20 mouse cellular contexts compared by ENCODE assay signal in genomic region chr7:34659386-34660085, GRCm38 (mm10). TPM values are rescaled to one million over a fixed set of nuclear protein-coding genes. Genes with fewer than 3 reads are reported as not detected.
DNase-seq lines count a peak whose midpoint lies in the region; ATAC-seq and TF ChIP-seq lines count a peak whose summit lies in the region.
"Had no signal": no experiment of that assay in that cellular context is flagged by ENCODE, and none has a peak within 500 bp of the region (broad histone marks: within the 10 kb centered on the region; RNA-seq: fewer than 3 reads in every experiment).

No protein-coding gene starts in this region.

- H3K9ac ChIP-seq in kidney, embryonic 15.5 days = no peak overlapping the region
- H3K9ac ChIP-seq in liver, postnatal 0 days (replicated peaks) = no peak overlapping the region
- H3K9ac ChIP-seq in hindbrain, embryonic 13.5 days = no peak overlapping the region
- H3K9ac ChIP-seq: embryonic facial prominence, embryonic 12.5 days; forebrain, embryonic 15.5 days; heart, embryonic 13.5 days; lung, embryonic 15.5 days; midbrain, embryonic 12.5 days had no signal

- no peaks in the 10 kb centered on the region for H3K27me3 ChIP-seq in kidney, embryonic 15.5 days
- H3K27me3 ChIP-seq in embryonic facial prominence, embryonic 10.5 days (replicated peaks; ENCODE audit: low read depth, poor library complexity, severe bottlenecking) = no peaks in the 10 kb centered on the region
- peaks cover 15% of the 10 kb centered on the region for H3K27me3 ChIP-seq in liver, postnatal 0 days (ENCODE audit: insufficient read depth, low read length)
- no peaks in the 10 kb centered on the region for H3K27me3 ChIP-seq in hindbrain, embryonic 13.5 days
- H3K27me3 ChIP-seq: embryonic facial prominence, embryonic 12.5 days; forebrain, embryonic 15.5 days had no signal

- no peak for TF ChIP-seq CTCF in liver, postnatal 0 days (IDR thresholded peaks at IDR 0.05; ENCODE audit: low read depth)

- peak; percentile 65 for DNase-seq in kidney, adult 18-20 months
- DNase-seq in embryonic facial prominence, embryonic 10.5 days (ENCODE audit: low spot score) = no peak
- DNase-seq in kidney, postnatal 14 days = peak; percentile 47
- DNase-seq in liver, postnatal 0 days = peak; percentile 57
- DNase-seq in left cerebral cortex, postnatal 4 days = no peak
- DNase-seq: cerebellum, adult 11-12 months; cerebellum, postnatal 36 days; heart, postnatal 36 days; right cerebral cortex, postnatal 25 days; thymus, postnatal 14 days had no signal

- 60% methylated on average over 6 of the region's 6 CpGs for WGBS in kidney, embryonic 15.5 days
- WGBS in embryonic facial prominence, embryonic 10.5 days = 44% methylated on average over 6 of the region's 6 CpGs
- WGBS in liver, postnatal 0 days (ENCODE audit: insufficient replicate concordance) = 50% methylated on average over 6 of the region's 6 CpGs
- 83% methylated on average over 6 of the region's 6 CpGs for WGBS in hindbrain, embryonic 13.5 days

- no peak overlapping the region for H3K4me2 ChIP-seq in kidney, embryonic 15.5 days
- H3K4me2 ChIP-seq in liver, postnatal 0 days (ENCODE audit: low read depth, low read length) = peak overlapping the region; percentile 35; the same call in 1 of the 2 replicates
- H3K4me2 ChIP-seq in hindbrain, embryonic 13.5 days = no peak overlapping the region
- H3K4me2 ChIP-seq: embryonic facial prominence, embryonic 12.5 days; forebrain, embryonic 15.5 days; heart, embryonic 13.5 days; lung, embryonic 15.5 days; midbrain, embryonic 12.5 days had no signal

- ATAC-seq in kidney, embryonic 15.5 days (replicated peaks; ENCODE audit: low FRiP score) = no peak
- ATAC-seq in liver, postnatal 0 days = peak; percentile 88
- no peak for ATAC-seq in hindbrain, embryonic 13.5 days (ENCODE audit: low FRiP score)
- ATAC-seq: forebrain, embryonic 15.5 days had no signal

- no peaks in the 10 kb centered on the region for H3K36me3 ChIP-seq in kidney, embryonic 15.5 days
- H3K36me3 ChIP-seq in embryonic facial prominence, embryonic 10.5 days (replicated peaks) = no peaks in the 10 kb centered on the region
- H3K36me3 ChIP-seq in liver, postnatal 0 days (replicated peaks; ENCODE audit: insufficient read depth, low read length) = no peaks in the 10 kb centered on the region
- H3K36me3 ChIP-seq in hindbrain, embryonic 13.5 days = no peaks in the 10 kb centered on the region
- H3K36me3 ChIP-seq: embryonic facial prominence, embryonic 12.5 days; forebrain, embryonic 15.5 days; G1E; heart, embryonic 13.5 days; lung, embryonic 15.5 days; midbrain, embryonic 12.5 days had no signal

- no peak overlapping the region for H3K4me3 ChIP-seq in kidney, embryonic 15.5 days (replicated peaks)
- H3K4me3 ChIP-seq in embryonic facial prominence, embryonic 10.5 days = no peak overlapping the region
- H3K4me3 ChIP-seq in liver, postnatal 0 days (ENCODE audit: low read depth, low read length) = no peak overlapping the region
- H3K4me3 ChIP-seq in hindbrain, embryonic 13.5 days = no peak overlapping the region
- H3K4me3 ChIP-seq: embryonic facial prominence, embryonic 12.5 days; forebrain, embryonic 15.5 days; heart, embryonic 13.5 days; left cerebral cortex, adult 2 months; lung, embryonic 15.5 days; midbrain, embryonic 12.5 days had no signal

- no peak for TF ChIP-seq EP300 in liver, postnatal 0 days (IDR thresholded peaks at IDR 0.05; ENCODE audit: low read depth)

- H3K27ac ChIP-seq in kidney, embryonic 15.5 days = no peak overlapping the region
- 0 out of 2 replicates have a peak overlapping the region, but pooled peaks have one; percentile 19 for H3K27ac ChIP-seq in embryonic facial prominence, embryonic 10.5 days (replicated peaks)
- H3K27ac ChIP-seq in liver, postnatal 0 days (ENCODE audit: low read depth) = peak overlapping the region; percentile 93
- no peak overlapping the region for H3K27ac ChIP-seq in hindbrain, embryonic 13.5 days
- H3K27ac ChIP-seq: embryonic facial prominence, embryonic 12.5 days; forebrain, embryonic 15.5 days; heart, embryonic 13.5 days; left cerebral cortex, adult 2 months; lung, embryonic 15.5 days; midbrain, embryonic 12.5 days; stomach, postnatal 0 days had no signal

- intact Hi-C loops in left cerebral cortex, postnatal 4 days (cut with DNase I) = loop anchor here (5.0 kb wide), 1 partner anchor 217 kb away; no protein-coding TSS in a partner anchor

- H3K9me3 ChIP-seq in kidney, embryonic 15.5 days (replicated peaks) = no peaks in the 10 kb centered on the region
- H3K9me3 ChIP-seq in embryonic facial prominence, embryonic 10.5 days = no peaks in the 10 kb centered on the region
- H3K9me3 ChIP-seq in liver, postnatal 0 days (ENCODE audit: low read length) = no peaks in the 10 kb centered on the region
- no peaks in the 10 kb centered on the region for H3K9me3 ChIP-seq in hindbrain, embryonic 13.5 days
- H3K9me3 ChIP-seq: embryonic facial prominence, embryonic 12.5 days; forebrain, embryonic 15.5 days; heart, embryonic 13.5 days; lung, embryonic 15.5 days; midbrain, embryonic 12.5 days had no signal

- H3K4me1 ChIP-seq in kidney, embryonic 15.5 days = peaks cover 13% of the 10 kb centered on the region
- peaks cover 38% of the 10 kb centered on the region for H3K4me1 ChIP-seq in embryonic facial prominence, embryonic 10.5 days
- peaks cover 3% of the 10 kb centered on the region; the same call in 1 of the 2 replicates for H3K4me1 ChIP-seq in liver, postnatal 0 days (ENCODE audit: insufficient read depth)
- peaks cover 23% of the 10 kb centered on the region for H3K4me1 ChIP-seq in hindbrain, embryonic 13.5 days (replicated peaks)
- H3K4me1 ChIP-seq: heart, embryonic 13.5 days; lung, embryonic 15.5 days had no signal

RNA-seq across cellular contexts. Expression of gene Kctd15, which starts 3.0 kb away (rescaled TPM):
- polyA plus RNA-seq in kidney, embryonic 15.5 days (2015; fragmentation: Nextera tagmentation; extraction: Ambion mirVana) = 33.4 and 37.0 TPM in 2 replicates
- polyA plus RNA-seq in embryonic facial prominence, embryonic 10.5 days (2016; fragmentation: Nextera tagmentation; extraction: Ambion mirVana) = 61.1 and 63.8 TPM in 2 replicates
- 0.47 and 0.63 TPM in 2 replicates for polyA plus RNA-seq in liver, postnatal 0 days (2015; fragmentation: Nextera tagmentation; extraction: Ambion mirVana)
- 10 to 100 TPM; 41.6 to 47.3 TPM for total RNA-seq in left cerebral cortex, postnatal 4 days (2021)
- polyA plus RNA-seq in hindbrain, embryonic 13.5 days (2015; fragmentation: Nextera tagmentation; extraction: Ambion mirVana) = 33.7 and 36.0 TPM in 2 replicates
- polyA plus RNA-seq: G1E had no signal

Comparison
In these comparisons a context has a peak if more than half of its experiments do, and no peak if none do; other contexts are left out.
1. DNase-seq: peak in kidney, adult 18-20 months (single experiment), kidney, postnatal 14 days (single experiment) and liver, postnatal 0 days (single experiment); none in embryonic facial prominence, embryonic 10.5 days (single experiment) and left cerebral cortex, postnatal 4 days (single experiment).
2. H3K27ac ChIP-seq: peak in embryonic facial prominence, embryonic 10.5 days (single experiment) and liver, postnatal 0 days (single experiment); none in kidney, embryonic 15.5 days (single experiment) and hindbrain, embryonic 13.5 days (single experiment).
3. RNA of gene Kctd15, which starts 3.0 kb away (polyA plus RNA-seq): 61.1 to 63.8 TPM in embryonic facial prominence, embryonic 10.5 days, 33.4 to 37.0 TPM in kidney, embryonic 15.5 days and 33.7 to 36.0 TPM in hindbrain, embryonic 13.5 days; 0.47 to 0.63 TPM in liver, postnatal 0 days; every median in the first group is over 10 times any median in the second.